Mouse (Mus musculus): ENCODE measurements around the gene Col18a1. TPM values are rescaled to one million over a fixed set of nuclear protein-coding genes. Genes with fewer than 3 reads are reported as not detected.

The Col18a1 gene
- not detected in 2 replicates for total RNA-seq (2017)

DNA sequence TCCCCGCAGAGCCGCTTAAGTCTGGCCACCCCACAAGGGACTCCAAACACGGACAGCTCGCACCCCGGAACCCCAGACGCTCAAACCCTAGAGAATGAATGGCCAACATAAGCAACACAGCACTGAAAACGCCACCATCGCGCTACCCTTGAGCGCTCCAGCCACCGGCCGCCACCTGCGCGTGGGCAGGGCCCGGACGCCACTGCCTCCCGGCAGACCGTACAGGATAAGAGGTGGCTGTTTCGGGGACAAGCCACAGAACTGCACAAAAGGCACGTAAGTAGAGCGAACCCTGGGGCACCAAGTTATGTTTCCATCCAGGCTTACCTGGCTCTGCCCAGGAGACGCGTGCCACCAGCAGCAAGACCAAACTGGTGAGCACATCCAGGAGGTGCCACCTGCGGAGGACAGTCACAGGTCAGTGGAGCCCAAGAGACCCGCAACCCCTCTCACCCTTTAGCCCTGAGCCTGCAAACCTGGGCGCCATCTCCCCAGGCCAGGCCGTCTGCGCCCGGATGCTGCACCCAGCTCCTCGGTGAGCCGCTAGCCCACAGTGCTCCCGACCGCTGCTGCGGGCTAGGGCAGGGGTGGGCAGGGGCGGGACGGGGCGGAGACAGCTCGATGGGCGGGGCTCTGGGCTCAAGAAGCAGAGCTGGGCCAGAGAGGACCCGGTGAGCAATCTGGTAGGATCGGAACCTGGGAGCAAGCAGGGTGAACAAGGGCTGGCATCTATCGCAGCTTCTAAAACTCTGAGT lies at the start of gene Col18a1:
Gene Col18a1, minus strand, starts transcription at position 586 of the 755 bp plus-strand sequence.
- ATAC-seq (ENCODE audit: extremely low read depth, insufficient number of reproducible peaks, low FRiP score, poor library complexity, severe bottlenecking) = no peak

DNA sequence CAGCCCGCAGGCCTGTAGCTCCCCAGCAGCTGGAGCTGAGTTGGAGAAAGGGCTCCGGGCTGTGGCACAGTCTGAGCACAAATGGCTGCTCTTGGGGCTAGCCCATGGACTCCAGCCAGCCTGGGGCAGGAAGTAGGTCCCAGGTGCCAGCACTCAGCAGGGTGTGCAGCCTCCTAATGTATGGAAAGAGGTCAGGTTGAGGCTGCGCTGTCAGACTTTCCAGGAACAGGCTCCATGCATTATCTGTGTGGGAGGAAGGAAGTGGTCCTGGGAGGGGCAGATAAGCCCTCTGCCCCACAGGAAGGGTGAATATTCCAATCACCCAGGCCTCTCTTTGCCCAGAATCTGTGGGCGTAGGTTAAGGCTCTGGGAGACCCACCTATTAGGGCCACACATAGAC lies 49.3 kb upstream of the Col18a1 start:
- ATAC-seq (ENCODE audit: extremely low read depth, insufficient number of reproducible peaks, low FRiP score, poor library complexity, severe bottlenecking) = no peak

DNA sequence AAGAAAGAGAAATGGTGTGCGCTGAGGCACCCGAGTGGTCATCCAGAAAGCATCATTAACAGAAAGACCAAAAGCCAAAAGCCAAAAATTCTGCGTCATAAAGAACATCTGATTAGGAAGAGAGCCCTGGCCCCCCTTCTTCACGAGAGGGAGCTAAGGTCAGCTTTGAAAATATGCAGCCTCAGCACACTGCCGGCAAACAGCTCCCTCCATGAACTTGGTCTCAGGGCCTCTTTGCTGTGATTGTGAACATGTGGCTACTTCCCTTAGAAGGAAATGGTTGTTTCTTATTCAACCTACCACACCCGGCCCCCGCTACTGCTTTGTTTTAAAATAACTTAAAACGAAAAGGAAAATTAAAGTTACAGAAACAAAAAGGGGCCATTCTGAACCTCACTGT lies 48.2 kb upstream of the Col18a1 start:
- ATAC-seq (ENCODE audit: extremely low read depth, insufficient number of reproducible peaks, low FRiP score, poor library complexity, severe bottlenecking) = no peak

DNA sequence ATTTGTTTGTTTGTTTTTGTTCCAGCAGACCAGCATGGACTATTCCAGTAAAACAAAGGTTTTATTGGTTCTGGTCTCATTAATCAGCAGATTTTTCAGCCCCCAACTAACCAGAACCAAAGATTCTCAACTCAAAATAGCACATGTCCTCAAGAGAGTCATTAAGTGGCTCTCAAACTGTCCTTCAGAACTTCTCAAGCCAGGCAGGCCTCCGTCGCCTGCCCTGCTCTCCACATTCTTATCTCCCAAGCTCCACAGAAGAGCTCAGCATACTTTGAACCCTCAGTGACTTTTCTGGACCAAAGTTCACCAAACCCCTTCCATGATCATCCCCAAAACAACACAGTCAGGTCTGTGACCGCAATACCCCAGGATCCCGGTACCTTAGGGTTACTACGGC lies 47.1 kb upstream of the Col18a1 start:
- ATAC-seq (ENCODE audit: extremely low read depth, insufficient number of reproducible peaks, low FRiP score, poor library complexity, severe bottlenecking) = no peak

DNA sequence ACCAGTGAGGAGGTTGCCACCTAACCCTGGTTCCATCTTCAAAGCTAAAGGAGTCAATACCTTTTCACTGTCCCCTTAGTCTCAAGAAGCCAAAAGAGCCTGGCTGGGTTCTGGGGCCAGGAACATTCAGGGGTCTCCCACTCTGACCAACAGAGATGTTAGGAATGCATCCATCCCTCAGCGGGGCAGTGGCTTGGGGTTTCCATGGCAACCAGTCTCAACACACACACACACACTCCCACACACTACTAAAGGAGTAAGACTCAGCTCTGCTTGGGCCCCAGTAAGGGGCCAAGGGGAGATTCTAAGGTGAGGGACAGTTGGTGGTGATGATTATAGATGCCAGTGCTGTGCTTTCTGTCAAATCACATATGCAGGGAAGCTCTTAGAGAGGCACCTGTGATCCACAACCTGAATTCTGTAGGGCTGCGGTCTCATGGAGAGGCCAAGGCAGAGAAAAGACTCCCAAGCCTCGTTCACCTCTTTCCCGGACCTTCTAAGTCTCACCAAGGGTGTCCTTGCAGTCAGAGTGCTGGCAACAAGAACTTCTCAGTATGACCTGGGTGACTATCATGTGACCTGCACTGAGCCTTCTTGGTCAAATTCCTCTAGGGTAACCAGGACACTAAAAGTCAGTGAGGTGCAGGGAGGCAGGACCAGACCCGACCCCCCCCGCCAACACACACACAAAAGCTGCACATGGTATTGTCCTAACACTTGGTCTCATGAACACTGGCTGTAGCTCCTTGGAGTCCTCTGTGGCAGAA lies 46.2 kb upstream of the Col18a1 start:
- ATAC-seq (ENCODE audit: extremely low read depth, insufficient number of reproducible peaks, low FRiP score, poor library complexity, severe bottlenecking) = no peak

DNA sequence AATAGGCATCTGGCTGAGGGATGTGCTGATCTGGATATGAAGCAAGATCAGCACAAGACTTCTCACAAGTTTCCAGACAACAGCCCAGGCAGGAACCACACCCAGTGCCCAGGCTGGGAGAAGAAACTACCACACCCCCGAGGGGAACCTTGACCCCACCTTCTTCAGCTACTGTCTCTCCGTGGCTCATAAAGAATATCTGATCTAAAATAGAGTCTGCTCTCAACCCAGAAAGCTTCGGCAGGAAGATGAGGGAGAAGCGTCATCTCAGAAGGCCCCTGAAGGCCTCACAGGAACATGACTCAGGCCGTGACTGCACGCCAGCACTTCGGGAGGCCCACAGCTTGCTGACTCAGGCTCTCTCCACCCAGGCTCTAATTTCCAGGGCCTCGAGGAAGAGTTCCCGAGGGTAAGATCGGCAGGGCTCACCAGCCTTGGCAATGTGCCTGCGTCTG lies 44.8 kb upstream of the Col18a1 start:
- ATAC-seq (ENCODE audit: extremely low read depth, insufficient number of reproducible peaks, low FRiP score, poor library complexity, severe bottlenecking) = no peak

DNA sequence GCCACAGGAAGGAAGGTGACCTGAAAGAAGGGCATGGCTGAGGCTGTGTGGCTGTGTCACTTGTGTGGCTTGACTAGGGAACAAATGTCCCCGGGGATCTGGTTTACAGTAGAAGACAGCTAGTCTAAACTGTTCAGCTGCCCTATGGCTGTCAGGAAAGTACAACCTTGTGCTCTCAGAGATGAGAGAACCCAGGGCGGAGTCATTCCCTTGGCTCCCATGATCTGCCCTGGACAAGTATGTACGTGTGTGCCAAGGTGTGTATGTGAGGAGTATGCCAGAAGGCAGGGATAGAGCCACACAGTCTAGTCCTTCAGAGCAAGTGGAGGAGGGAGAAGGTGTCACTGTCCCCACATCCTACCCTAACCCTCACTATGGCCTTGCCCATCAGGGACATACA lies 44.3 kb upstream of the Col18a1 start:
- no peak for ATAC-seq (ENCODE audit: extremely low read depth, insufficient number of reproducible peaks, low FRiP score, poor library complexity, severe bottlenecking)

DNA sequence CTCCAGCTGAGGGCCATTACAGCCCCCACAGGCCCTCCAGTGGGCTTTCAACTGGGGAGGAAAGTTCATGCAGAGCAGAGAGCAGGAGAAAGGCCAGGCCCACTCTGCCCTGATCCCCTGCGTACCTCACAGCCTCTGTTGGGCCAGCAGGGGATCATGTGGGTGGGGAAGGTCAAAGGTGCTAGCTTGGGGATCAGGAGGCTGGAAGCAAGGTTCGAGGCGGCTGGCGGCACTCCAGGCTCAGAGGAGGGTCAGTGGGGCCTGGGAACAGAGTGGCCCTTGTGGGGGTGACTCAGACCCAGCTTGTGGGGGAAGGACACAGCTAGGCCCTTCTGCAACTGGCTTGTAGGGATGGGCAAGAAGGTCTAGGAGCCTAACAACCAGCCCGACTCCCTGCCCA lies 42.9 kb upstream of the Col18a1 start:
- ATAC-seq (ENCODE audit: extremely low read depth, insufficient number of reproducible peaks, low FRiP score, poor library complexity, severe bottlenecking) = no peak

DNA sequence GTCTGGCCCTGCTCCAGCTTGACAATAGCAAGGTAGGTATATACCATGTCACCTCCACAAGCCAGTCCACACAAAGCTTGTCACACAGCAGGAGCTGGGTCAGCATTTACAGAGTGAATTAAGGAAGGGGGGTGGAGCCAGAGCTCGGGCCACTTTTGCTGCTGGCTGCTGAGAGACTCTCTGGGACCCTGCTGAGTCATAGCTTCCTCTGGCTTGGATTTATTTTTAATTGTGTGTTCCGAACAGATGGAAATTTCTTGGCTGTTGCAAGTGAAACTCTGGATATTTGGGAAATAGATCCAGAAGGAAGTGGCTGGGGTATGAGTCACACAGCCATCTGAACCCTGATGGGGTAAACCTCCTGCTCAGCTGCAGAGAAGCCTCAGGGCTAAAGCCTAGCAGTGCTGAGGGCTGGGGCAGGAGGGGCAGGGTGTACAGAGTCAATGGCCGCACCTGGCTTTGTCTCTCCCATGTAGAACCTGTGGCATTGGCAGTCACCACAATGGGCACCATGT lies 40.3 kb upstream of the Col18a1 start:
- no peak for ATAC-seq (ENCODE audit: extremely low read depth, insufficient number of reproducible peaks, low FRiP score, poor library complexity, severe bottlenecking)

DNA sequence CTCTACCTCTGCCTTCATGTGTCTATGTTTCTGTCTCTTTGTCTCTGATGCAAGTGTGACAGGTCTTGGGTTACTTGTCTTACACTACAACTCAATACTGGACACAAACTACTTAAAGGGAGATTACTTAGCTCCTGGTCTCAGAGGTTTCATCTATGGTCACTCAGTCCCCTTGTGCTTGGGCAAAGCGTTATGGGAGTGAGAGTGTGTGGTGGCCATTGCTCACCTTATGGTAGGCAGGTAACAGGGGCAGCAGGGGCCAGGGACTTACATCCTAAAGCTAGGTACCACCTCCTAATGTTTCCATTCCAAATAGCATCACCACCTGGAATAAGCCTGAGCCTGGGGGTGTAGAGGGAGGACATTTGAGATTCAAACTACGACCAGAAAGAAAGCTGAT lies 39.8 kb upstream of the Col18a1 start:
- ATAC-seq (ENCODE audit: extremely low read depth, insufficient number of reproducible peaks, low FRiP score, poor library complexity, severe bottlenecking) = no peak

DNA sequence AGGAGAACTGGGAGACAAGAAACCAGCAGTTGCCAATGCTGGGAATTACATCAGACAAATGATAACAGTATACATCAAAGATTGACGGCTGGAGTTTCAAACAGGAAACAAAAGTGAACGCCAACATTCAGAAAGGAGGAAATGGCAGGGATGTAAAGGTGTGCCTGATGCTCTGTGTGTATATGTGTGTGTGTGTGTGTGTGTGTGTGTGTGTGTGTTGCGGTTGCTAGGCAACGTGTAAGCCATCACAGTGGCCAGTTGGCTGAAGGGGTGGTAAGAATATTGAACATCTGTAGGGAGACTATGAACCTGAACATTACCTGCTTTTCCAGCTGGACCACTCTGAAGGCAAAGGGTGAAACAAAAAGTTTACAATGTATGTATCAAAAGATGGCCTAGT lies 37.6 kb upstream of the Col18a1 start:
- no peak for ATAC-seq (ENCODE audit: extremely low read depth, insufficient number of reproducible peaks, low FRiP score, poor library complexity, severe bottlenecking)

DNA sequence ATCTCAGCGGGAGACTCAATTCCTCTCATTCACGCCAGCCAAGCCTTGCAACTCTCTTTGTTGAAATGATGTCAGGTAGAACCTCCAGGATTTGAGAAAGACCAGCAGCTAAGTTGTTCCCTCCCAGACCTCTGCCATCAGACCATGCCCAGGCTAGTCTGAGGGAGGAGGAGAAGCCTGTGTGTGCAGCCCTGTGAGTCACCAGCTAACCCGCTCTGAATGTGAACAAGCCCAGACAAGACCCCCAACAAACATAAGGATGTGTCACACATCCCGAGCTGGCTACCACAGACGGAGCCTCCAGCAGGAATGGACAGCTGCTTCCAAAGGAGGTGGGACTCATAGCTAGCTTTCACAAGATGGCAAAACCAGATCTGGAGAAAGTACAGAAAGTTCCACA lies 35.6 kb upstream of the Col18a1 start:
- ATAC-seq (ENCODE audit: extremely low read depth, insufficient number of reproducible peaks, low FRiP score, poor library complexity, severe bottlenecking) = no peak

DNA sequence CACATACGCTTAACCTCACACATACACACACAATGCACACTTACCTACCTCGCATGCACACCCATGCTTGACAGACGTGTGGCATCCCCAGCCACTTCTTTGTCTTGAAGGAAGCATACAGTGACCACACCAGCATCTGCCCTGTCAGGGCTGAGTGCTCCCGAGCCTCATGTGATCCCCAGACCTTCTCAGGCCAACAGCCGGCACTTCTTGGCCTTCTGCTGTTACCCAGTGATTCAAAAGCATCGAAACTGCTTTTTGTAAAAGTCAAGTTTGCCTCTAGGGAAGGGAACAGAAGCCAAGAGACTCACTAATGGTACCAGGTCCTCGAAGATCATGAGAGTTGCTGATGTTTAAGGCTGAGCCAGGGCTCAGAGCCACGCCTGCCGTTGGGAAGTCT lies 33.9 kb upstream of the Col18a1 start:
- no peak for ATAC-seq (ENCODE audit: extremely low read depth, insufficient number of reproducible peaks, low FRiP score, poor library complexity, severe bottlenecking)

DNA sequence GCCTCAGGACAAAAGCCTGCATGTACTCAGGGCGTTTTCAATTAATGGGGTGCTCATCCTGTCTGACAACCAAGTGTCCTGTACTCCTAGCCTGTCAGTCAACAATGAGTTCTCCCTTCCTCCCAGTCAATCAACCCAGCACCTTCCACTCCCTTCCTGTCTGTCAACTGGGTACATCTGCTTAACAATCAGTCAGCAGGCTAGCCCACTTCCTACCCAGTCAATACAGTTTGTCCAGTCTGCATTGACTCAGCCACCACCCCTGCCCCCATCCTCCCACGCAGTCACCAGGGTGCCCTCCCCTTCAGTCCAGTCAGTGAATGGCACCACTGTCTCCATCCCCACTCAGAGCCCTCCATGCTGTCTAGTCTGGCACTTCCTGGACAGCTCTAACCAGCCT lies 32.9 kb upstream of the Col18a1 start:
- no peak for ATAC-seq (ENCODE audit: extremely low read depth, insufficient number of reproducible peaks, low FRiP score, poor library complexity, severe bottlenecking)

DNA sequence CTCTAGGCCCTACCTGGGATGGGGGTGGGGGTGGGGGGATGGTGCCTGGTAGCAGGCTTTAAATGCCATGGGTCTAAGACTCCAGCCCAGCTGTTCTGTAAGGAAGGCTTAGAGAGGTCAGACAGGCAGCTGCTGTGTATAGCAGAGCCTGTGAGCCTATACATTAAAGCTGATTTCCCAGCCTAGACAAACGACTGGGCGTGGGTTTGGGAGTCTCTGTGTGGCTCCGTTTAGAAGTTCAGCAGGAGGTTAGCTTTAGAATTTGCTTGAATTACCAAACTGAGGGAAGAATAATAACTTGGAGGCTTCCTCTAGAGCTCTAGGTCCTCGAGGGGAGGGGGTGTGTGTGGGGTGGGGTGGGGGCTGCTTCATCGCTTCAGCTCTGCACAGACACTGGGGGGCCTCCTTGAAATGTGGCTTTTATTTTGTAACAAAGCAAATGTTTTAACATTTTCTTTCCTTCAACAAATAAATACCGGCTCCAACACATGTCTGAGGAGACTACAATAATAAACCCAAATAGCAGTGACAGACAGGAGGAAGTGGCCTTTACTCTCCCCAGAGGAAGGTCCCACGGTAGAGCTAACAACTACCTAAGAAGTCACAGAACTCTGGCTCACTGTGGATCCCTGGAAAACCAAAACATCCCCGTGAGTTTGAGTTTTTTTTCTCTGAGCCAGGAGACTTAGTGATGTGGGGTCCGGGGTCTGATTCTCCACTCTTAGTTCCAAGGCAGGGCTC lies 31.3 kb upstream of the Col18a1 start:
- ATAC-seq (ENCODE audit: extremely low read depth, insufficient number of reproducible peaks, low FRiP score, poor library complexity, severe bottlenecking) = no peak

DNA sequence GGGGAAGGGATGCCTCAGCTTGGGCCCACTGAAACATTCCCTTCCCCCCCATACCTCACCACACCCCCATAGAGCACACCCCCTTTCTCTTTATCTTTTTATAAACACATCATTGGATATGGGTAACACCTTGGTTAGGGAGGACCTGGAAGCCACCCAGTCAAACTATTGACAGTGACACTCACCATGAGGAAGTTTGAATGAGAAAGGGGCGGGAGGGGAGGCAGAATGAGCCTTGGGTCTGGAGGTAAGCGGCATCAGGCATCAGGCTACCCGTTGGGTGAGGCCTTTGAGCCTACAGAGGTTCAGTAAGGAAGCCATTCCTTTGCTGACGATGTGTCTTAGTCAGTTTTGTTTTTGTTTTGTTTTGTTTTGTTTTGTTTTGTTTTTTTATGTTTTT lies 30.3 kb upstream of the Col18a1 start:
- no peak for ATAC-seq (ENCODE audit: extremely low read depth, insufficient number of reproducible peaks, low FRiP score, poor library complexity, severe bottlenecking)

DNA sequence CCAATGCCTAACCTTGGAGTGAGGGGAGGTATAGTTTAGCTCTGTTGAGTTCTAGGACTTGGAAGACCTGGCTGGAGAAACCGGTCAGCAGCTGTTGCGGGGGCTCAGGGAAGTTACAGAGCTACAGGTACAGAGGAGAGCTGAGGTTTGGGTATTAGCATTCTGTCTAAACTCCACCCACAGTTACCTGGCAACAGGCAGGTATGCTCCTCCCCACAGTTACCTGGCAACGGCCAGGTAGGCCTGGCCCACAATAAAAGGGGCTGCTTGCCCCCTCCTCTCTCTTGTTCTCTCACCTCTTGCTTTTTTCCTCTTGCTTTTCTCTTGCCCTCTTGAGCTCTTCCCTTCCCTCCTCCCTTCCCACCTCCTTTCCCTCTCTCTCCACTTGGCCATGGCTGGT lies 29.8 kb upstream of the Col18a1 start:
- ATAC-seq (ENCODE audit: extremely low read depth, insufficient number of reproducible peaks, low FRiP score, poor library complexity, severe bottlenecking) = no peak

DNA sequence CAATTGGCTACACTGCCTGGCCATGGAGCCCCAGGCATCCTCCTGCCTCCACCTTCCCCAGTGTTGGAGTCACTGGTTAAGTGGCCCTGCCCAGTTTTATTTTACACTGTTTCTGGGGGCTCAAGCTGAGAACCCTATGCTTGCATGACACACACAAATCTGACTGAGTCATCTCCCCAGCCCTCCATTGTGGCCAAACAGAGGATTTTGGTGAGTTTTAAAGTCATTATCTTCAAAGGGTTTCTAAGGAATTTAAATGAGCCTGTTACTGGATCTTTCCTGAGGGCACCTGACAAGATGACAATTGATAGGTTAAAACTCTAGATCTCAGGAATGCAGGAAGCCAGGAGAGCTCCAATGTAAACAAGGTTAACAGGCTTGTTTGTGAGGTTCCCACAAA lies 27.1 kb upstream of the Col18a1 start:
- ATAC-seq (ENCODE audit: extremely low read depth, insufficient number of reproducible peaks, low FRiP score, poor library complexity, severe bottlenecking) = no peak

DNA sequence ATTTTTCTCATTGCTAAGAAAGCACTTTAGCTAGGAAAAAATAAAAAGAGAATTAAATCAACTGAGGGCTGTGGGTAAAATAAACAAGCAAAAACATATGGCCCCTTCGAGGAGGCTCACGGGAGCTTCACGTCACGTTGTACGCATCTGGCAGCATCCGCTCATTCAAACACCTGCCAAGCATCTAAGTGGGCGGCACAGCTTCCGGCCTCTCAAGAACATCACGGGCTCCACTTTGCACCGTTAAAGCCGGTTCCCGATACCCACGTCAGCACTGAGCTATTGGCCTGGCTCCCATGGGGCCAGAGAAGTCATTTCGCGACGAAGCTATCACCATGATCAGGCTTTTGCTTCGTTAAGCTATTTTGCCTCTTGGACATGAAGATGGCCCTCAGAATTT lies 26.4 kb upstream of the Col18a1 start:
- no peak for ATAC-seq (ENCODE audit: extremely low read depth, insufficient number of reproducible peaks, low FRiP score, poor library complexity, severe bottlenecking)

All from neutrophil, adult 5-6 weeks (primary cell).